Mouse (Mus musculus): ENCODE measurements around the gene Tnks1bp1.
A peak's percentile ranks its signal among the peaks of the same experiment; 100 is the strongest.

Gene Tnks1bp1

DNA sequence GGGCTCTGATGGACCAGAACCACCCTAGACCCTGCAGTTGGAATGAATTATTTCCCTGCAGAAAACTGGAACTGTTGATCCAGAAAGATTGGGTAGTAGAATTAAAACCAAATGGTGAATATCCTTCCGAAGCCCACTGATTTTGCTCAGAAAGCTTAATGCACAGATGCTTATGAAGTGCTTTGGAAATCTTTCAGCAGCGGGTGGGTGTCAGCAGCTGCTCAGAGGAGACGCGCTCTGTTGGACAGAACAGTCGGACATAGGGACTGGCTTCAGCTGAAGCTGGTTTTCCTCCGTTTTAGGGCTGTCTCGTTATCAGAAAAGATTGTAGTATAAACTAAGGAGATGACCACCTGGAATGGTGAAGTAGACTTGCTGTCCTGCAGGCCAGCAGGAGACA is 4.2 kb upstream of the Tnks1bp1 start:
- no peak for DNase-seq

GRCm38 (mm10) chr2:85046222-85046621 is 1.6 kb upstream of the Tnks1bp1 start:
- no peak for DNase-seq

DNA sequence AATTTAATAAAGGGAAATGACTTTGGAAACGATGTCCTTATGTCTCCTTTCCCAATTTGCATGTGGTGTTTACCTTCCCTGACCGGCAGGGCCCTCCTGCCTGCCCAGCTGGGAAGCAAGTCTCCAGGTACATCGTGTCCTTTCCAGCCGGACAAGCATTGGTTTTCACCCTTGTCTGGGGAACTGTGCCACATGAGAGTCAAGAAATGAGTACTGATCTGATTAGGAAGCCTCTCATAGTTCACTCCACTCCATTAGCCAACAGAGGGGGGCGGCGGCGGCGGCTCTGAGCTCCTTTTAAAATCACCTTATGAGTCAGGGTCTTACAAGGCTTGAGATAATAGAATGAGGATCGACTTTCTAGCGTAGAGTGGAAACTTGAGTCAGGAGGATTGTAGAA is 741 bp upstream of the Tnks1bp1 start:
- DNase-seq = no peak

GRCm38 (mm10) chr2:85048168-85048751 is 438 bp downstream of the Tnks1bp1 start:
- DNase-seq = peak; percentile 33 to 54

GRCm38 (mm10) chr2:85049277-85049676 is 1.5 kb downstream of the Tnks1bp1 start:
- no peak for DNase-seq

GRCm38 (mm10) chr2:85050001-85050634 is 2.3 kb downstream of the Tnks1bp1 start:
- peak in 1 of 2 experiments; percentile 26 for DNase-seq

GRCm38 (mm10) chr2:85050746-85051145 is 2.9 kb downstream of the Tnks1bp1 start:
- DNase-seq = no peak

DNA sequence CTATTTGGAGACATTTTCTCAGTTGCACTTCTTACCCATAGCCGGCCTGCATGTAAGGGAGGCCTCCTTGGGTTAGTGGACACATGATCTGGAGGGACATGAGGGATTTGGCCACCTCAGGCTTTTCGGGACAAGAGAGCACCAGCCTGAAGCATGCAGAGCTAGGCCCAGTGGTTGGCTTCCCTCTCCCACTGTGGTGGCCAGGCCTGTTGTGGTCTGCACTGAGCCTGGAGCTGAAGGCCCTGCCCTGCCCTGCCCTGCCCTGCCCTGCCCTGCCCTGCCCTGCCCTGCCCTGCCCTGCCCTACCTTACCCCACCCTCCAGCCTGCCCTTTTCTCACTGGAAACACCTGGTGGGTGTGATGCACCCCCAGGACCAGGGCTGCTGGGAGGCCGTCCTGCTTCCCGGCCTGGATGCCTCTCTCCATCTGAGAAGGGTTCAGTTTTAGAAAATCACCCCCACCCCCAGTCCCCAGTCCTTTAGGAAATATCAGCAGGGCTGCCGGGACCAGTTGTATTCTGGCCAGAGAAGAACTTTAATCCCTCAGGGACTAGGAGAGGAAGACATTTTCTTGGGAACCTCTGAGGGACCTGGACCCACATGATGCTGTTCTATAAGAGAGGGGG is 5.5 kb downstream of the Tnks1bp1 start:
- no peak for DNase-seq

- DNase-seq = no peak
These were observed 8.9 kb downstream of the Tnks1bp1 start for GRCm38 (mm10) chr2:85056711-85057110.

- DNase-seq = no peak
These were observed 11.9 kb downstream of the Tnks1bp1 start for GRCm38 (mm10) chr2:85059677-85060076.

- DNase-seq = no peak
These were observed 12.8 kb downstream of the Tnks1bp1 start for GRCm38 (mm10) chr2:85060591-85061060.

DNA sequence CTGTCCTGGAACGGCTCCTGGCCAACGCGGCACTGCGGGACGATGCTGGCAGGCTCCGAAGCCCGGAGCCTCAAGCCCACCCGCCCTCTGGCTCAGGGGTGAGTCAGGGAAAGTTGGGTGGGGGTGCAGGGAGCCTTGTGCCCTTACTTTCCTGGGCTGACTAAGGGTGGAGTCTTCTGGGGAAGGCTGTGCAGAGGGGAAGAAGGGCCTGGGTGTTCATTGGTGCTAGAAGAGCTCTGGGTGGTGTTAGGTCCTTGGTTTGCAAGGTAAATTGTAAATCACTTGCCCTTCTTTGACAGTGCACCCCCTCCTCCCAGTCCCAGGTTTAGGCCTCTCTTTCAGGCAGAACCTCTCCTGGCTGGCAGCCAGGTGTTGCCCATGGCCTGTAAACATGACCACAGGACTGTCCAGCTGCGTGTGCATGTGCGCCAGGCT is 13.3 kb downstream of the Tnks1bp1 start:
- no peak for DNase-seq

DNA sequence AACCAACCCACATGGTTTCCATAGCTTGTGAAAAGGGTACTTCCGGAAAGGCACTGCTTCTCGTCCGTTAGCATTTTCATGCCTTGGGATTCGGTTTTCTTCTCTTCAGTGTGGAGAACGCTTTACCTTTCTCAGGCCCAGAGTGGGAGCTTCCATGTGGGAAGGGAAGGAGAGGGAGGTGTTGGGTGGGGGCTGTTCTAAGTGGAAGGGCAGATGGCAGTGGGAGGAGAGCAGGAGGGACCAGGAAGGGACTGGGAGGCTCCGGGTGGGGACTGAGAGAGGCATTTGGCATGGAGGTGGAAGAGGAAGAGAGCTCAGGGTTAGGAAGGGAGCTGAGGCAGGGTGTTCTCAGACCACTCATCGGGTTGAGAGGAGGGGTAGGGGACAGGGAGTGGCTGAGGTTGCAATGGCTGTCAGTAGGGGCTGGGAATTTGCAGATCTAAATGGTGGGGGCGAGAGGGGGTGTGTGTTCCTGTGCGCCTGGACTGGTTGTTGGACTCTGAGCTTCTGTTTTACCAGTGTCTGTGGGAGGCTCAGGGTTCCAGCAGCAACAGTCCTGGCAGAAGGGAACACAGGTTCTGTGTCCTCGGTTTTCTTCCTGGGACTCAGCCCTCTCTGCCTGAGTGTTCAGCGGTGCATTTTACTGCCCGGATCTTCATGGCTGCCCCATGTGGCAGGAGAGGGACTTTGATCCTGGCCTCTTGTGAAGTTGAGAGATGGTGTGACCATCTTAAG is 17.5 kb downstream of the Tnks1bp1 start:
- DNase-seq = no peak

- no peak for DNase-seq
These were observed 19.1 kb downstream of the Tnks1bp1 start for GRCm38 (mm10) chr2:85066937-85067336.

DNA sequence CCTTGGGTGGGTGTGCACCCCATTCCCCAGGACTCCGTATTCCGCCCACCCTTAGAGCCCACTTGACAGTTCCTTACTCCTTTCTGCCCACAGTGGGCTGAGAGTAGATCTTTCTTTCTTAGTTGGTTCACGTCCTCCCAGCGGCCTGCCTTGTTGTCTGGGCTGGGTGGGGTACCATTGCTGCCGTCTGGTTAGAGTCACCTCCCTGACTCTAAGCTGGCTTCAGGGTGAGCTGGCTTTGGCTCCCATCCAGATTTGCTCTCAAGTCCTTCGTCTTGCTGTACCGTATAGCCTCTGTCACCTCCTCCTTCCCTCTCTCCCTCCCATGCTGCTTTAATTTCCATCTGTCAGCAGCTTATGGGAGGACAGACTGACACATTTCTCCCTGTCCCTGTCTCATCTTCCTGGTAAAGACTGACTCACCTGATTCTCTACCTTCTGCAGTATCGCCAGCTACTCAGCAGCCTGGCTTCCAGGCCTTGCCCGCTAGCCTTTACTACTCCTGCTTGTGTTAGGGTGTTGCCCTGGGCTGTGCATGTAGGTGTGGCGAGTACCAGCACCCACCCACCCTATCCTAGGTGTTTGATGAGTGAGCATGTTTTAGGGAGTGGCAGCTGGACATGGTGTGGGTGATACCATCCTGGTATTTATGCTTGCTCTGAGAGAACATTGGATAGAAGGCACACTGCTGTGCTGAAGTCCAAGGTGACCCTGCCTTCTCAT is 20.2 kb downstream of the Tnks1bp1 start:
- DNase-seq = no peak

GRCm38 (mm10) chr2:85068626-85069025 is 20.8 kb downstream of the Tnks1bp1 start:
- DNase-seq = no peak

DNA sequence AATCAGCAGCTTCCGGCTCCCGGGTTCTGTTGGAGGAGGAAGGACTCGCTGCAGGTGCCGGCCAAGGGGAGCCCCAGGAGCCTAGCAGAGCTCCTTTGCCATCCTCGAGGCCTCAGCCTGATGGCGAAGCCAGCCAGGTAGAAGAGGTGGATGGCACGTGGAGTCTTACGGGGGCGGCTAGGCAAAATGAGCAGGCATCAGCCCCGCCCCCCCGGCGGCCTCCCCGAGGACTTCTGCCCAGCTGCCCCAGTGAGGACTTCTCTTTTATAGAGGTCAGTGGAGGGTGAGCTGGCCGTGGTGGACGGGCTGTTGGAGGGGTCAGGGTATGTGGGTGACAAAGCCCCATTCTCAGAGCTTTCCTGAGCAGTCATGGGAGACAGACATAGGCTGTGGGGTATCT is 22.3 kb downstream of the Tnks1bp1 start:
- no peak for DNase-seq

DNA sequence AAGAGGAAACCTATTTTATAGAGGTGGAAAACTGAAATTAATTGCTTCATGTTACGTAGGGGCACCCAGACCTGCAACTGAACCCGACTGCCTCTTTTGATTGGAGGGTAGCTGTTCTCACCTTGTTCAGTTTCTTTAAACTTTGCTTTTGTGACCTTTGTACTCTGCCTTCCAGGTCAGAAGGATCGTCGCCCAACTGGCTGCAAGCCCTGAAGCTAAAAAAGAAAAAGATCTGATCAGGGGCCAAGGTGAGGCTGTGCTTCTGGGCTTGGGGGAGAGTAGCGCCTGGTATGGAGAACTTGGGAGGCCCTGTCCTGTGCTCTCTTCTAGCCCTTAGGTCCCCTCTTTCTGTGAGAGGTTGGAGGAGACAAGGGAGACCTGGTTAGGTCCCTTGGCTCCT is 24.1 kb downstream of the Tnks1bp1 start:
- no peak for DNase-seq

- DNase-seq = no peak
These were observed 25.9 kb downstream of the Tnks1bp1 start for GRCm38 (mm10) chr2:85073751-85074150.

- no peak for DNase-seq
These were observed 41.2 kb downstream of the Tnks1bp1 start for GRCm38 (mm10) chr2:85088716-85089646.

GRCm38 (mm10) chr2:85091325-85091724 is 43.5 kb downstream of the Tnks1bp1 start:
- no peak for DNase-seq

DNA sequence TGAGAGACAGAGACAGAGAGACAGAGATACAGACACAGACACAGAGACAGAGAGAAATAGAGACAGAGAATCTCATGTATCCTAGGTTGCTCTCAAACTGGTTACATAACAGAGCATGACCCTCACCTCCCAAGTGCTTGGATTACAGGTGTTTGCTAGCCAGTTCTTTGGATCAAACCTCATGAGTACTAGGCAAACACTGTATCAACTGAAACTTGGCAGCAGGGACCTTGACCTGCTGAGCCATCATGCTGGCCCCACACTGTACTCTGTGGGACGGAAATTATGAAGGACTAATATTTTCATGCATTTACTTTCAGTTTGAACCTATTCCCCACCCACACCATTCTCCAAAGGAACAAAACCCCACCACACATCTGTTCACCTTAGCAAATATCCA is 45.6 kb downstream of the Tnks1bp1 start:
- DNase-seq = no peak

All from cerebellum, postnatal 36 days (tissue).